Mouse (Mus musculus) liver, embryonic 14.5 days (tissue): ENCODE measurements around the gene Aspn. TPM values are rescaled to one million over a fixed set of nuclear protein-coding genes. Genes with fewer than 3 reads are reported as not detected.

Experiments used
- ATAC-seq: fragments of 200-750 bp; cut with Nextera tagmentation; 2 replicates; pipeline ENCODE4 v1.8.0; 2017; ENCODE audit warnings: moderate number of reproducible peaks, mild to moderate bottlenecking, moderate library complexity; ENCODE audit not compliant: insufficient read depth
- DNase-seq, 3 experiments: peaks; one replicate each; pipeline ENCODE4 v3.0.0-alpha.2; 2012 to 2013; ENCODE audit warnings: low read depth in 3 of 3, low spot score in 3 of 3
- H3K27ac ChIP-seq: fragments of 300-500 bp; sonication (generic); 2 replicates; pipeline ENCODE4 v1.5.1; 2014; ENCODE audit warnings: moderate library complexity, mild to moderate bottlenecking, control low read depth, inconsistent platforms
- H3K27me3 ChIP-seq: fragments of 300-500 bp; sonication (generic); 2 replicates; pipeline ENCODE4 v1.6.1; 2014; ENCODE audit warnings: mild to moderate bottlenecking, low read length, moderate library complexity; ENCODE audit not compliant: control insufficient read depth, insufficient read depth
- H3K36me3 ChIP-seq: fragments of 300-500 bp; sonication (generic); replicated peaks from 2 replicates; pipeline ENCODE4 v1.6.1; 2014; ENCODE audit warnings: low read depth; ENCODE audit not compliant: control insufficient read depth, insufficient read depth
- H3K4me1 ChIP-seq, 2 experiments: fragments of 200-500 bp in 1 of 2; fragments of 300-500 bp in 1 of 2; sonication (generic) in 1 of 2; replicated peaks; 2 replicates each; pipeline ENCODE4 v1.6.1; 2012 to 2014; ENCODE audit warnings: antibody characterized with exemption in 1 of 2, inconsistent platforms in 1 of 2, low read length in 1 of 2; ENCODE audit not compliant: control insufficient read depth in 2 of 2, insufficient read depth in 2 of 2
- H3K4me2 ChIP-seq: fragments of 300-500 bp; sonication (generic); 2 replicates; pipeline ENCODE4 v1.6.1; 2014; ENCODE audit warnings: low read depth, mild to moderate bottlenecking, control low read depth, moderate library complexity
- H3K4me3 ChIP-seq, 2 experiments: fragments of 200-500 bp in 1 of 2; fragments of 300-500 bp in 1 of 2; sonication (generic) in 1 of 2; 2 replicates each; pipeline ENCODE4 v1.5.1; 2012 to 2014; ENCODE audit warnings: low read depth in 2 of 2, low read length in 2 of 2, mild to moderate bottlenecking in 2 of 2, control low read depth in 1 of 2, inconsistent platforms in 1 of 2, moderate library complexity in 1 of 2; ENCODE audit not compliant: insufficient read depth in 1 of 2
- H3K9ac ChIP-seq: fragments of 300-500 bp; sonication (generic); replicated peaks from 2 replicates; pipeline ENCODE4 v1.6.1; 2014; ENCODE audit warnings: mild to moderate bottlenecking, control low read depth, moderate library complexity
- H3K9me3 ChIP-seq: fragments of 300-500 bp; sonication (generic); 2 replicates; pipeline ENCODE4 v1.6.1; 2016; ENCODE audit warnings: low read length, mixed read lengths; ENCODE audit not compliant: control insufficient read depth
- CTCF ChIP-seq: IDR thresholded peaks from 2 replicates; pipeline ENCODE4 v1.5.1; 2016; ENCODE audit warnings: antibody characterized with exemption, low read depth, control low read depth
- EP300 ChIP-seq: IDR thresholded peaks from 2 replicates; pipeline ENCODE4 v1.6.1; 2016; ENCODE audit warnings: antibody characterized with exemption, low read depth
- WGBS: fragments of 180-500 bp; shearing (Covaris S2); extraction: QIAGEN DNeasy Blood & Tissue Kit; methylation state at CpG from one replicate; pipeline ENCODE4 v1.1.7; 2014; ENCODE audit not compliant: insufficient replicate concordance; 5-methylcytosine and 5-hydroxymethylcytosine counted together
- polyA plus RNA-seq, 2 experiments: library from polyadenylated mRNA; depleted of rRNA in 1 of 2; stranded (reverse) in 1 of 2; unstranded in 1 of 2; fragments of >200 nt; fragmentation: Nextera tagmentation in 1 of 2; extraction: Ambion mirVana in 1 of 2; gene quantifications; 2 replicates each; pipeline versions ENCODE4 v1.2.1 to v1.2.3; 2012 to 2014

Aspn gene
- polyA plus RNA-seq, 2 experiments, result 0.17 to 0.44 TPM

- no peak overlapping the region for H3K27ac ChIP-seq
- H3K36me3 ChIP-seq, result no peaks in the 10 kb centered on the region
- DNase-seq (no peak), ATAC-seq (no peak)
- no peak overlapping the region for H3K4me2 ChIP-seq
- H3K9me3 ChIP-seq, result no peaks in the 10 kb centered on the region
- no peaks in the 10 kb centered on the region for H3K4me1 ChIP-seq
- TF ChIP-seq CTCF (no peak), EP300 (no peak)
- no peak overlapping the region for H3K4me3 ChIP-seq
- WGBS, result 29% methylated on average over 1 of the region's 1 CpGs
- no peaks in the 10 kb centered on the region for H3K27me3 ChIP-seq
- H3K9ac ChIP-seq, result no peak overlapping the region
Observed at GRCm38 (mm10) chr13:49547563-49548150, 3.4 kb downstream of the Aspn start.

GRCm38 (mm10) chr13:49549616-49550015 lies 5.4 kb downstream of the Aspn start:
- H3K36me3 ChIP-seq, result no peaks in the 10 kb centered on the region
- H3K4me1 ChIP-seq, result no peaks in the 10 kb centered on the region
- no peak for ATAC-seq
- DNase-seq, result no peak
- no peak overlapping the region for H3K9ac ChIP-seq
- TF ChIP-seq CTCF (no peak), EP300 (no peak)
- no peak overlapping the region for H3K4me2 ChIP-seq
- no peak overlapping the region for H3K27ac ChIP-seq
- no peaks in the 10 kb centered on the region for H3K9me3 ChIP-seq
- WGBS, result 84% methylated on average over 3 of the region's 3 CpGs
- no peak overlapping the region for H3K4me3 ChIP-seq
- H3K27me3 ChIP-seq, result no peaks in the 10 kb centered on the region

- H3K4me3 ChIP-seq, result no peak overlapping the region
- TF ChIP-seq CTCF (no peak), EP300 (no peak)
- ATAC-seq, result no peak
- no peaks in the 10 kb centered on the region for H3K27me3 ChIP-seq
- no peaks in the 10 kb centered on the region for H3K36me3 ChIP-seq
- DNase-seq, result no peak
- no peaks in the 10 kb centered on the region for H3K9me3 ChIP-seq
- WGBS, result 75% methylated on average over 5 of the region's 5 CpGs
- no peak overlapping the region for H3K4me2 ChIP-seq
- H3K9ac ChIP-seq, result no peak overlapping the region
- no peaks in the 10 kb centered on the region for H3K4me1 ChIP-seq
- no peak overlapping the region for H3K27ac ChIP-seq
Observed at GRCm38 (mm10) chr13:49554519-49554918, 10.3 kb downstream of the Aspn start.

GRCm38 (mm10) chr13:49556203-49556602 lies 12.0 kb downstream of the Aspn start:
- Histone ChIP-seq H3K4me3 (no peak overlapping the region), H3K4me2 (no peak overlapping the region), H3K27ac (no peak overlapping the region), H3K27me3 (no peaks in the 10 kb centered on the region), H3K4me1 (peaks cover 5% of the 10 kb centered on the region in 2 experiments; a peak in 3 of 4 replicates), H3K36me3 (no peaks in the 10 kb centered on the region), H3K9ac (no peak overlapping the region), H3K9me3 (no peaks in the 10 kb centered on the region)
- 64% methylated on average over 1 of the region's 1 CpGs for WGBS
- DNase-seq (no peak), ATAC-seq (no peak)
- no peak for TF ChIP-seq EP300
- no peak for TF ChIP-seq CTCF

GRCm38 (mm10) chr13:49556924-49557323 lies 12.7 kb downstream of the Aspn start:
- Histone ChIP-seq H3K4me1 (peaks cover 5 to 8% of the 10 kb centered on the region in 2 experiments; a peak in 3 of 4 replicates), H3K27ac (no peak overlapping the region), H3K9ac (no peak overlapping the region), H3K4me2 (no peak overlapping the region), H3K4me3 (no peak overlapping the region), H3K36me3 (no peaks in the 10 kb centered on the region), H3K27me3 (no peaks in the 10 kb centered on the region), H3K9me3 (no peaks in the 10 kb centered on the region)
- DNase-seq (no peak), ATAC-seq (no peak)
- no peak for TF ChIP-seq EP300
- TF ChIP-seq CTCF, result no peak
- WGBS, result 35% methylated on average over 1 of the region's 1 CpGs
